In genomic region chr11:116029086-116029865, GRCm38 (mm10) we compare ENCODE assay signal across 1 mouse cellular context.
TF ChIP-seq lines count a peak whose summit lies in the region.

No protein-coding gene starts in this region.

TF ChIP-seq in CH12.LX, 34 proteins besides CTCF, POLR2A, EP300 and RAD21 (continued from another document):
- 0 out of 2 replicates have a peak, but pooled peaks have one; percentile 25 for TF ChIP-seq NELFE (IDR thresholded peaks at IDR 0.05; ENCODE audit: low read depth, low read length)
TF ChIP-seq in CH12.LX: peak in this region for 2.
